Mouse (Mus musculus): ENCODE measurements around the gene Vat1.

- TF ChIP-seq GATA1 (IDR thresholded peaks at IDR 0.05; ENCODE audit: low read length) = no peak
- TF ChIP-seq TAL1 (IDR thresholded peaks at IDR 0.05; ENCODE audit: low read length) = no peak
These were observed 1.6 kb upstream of the Vat1 start for GRCm38 (mm10) chr11:101467477-101468262.
